Mouse (Mus musculus): ENCODE measurements around the gene Psmb7. TPM values are rescaled to one million over a fixed set of nuclear protein-coding genes. Genes with fewer than 3 reads are reported as not detected.
A peak's percentile ranks its signal among the peaks of the same experiment; 100 is the strongest.

Gene Psmb7
- polyA plus RNA-seq, 1 experiment, result 377 TPM

- H3K36me3 ChIP-seq (ENCODE audit: control insufficient read depth, insufficient read depth), result peaks cover 58% of the 10 kb centered on the region
- peaks cover 17% of the 10 kb centered on the region for H3K79me3 ChIP-seq (ENCODE audit: low read depth)
- H3K27me3 ChIP-seq (ENCODE audit: control insufficient read depth, insufficient read depth, insufficient read length), result no peaks in the 10 kb centered on the region
- no peak overlapping the region for H3K4me3 ChIP-seq (ENCODE audit: insufficient read depth, poor library complexity, severe bottlenecking)
- H3K79me2 ChIP-seq (ENCODE audit: control insufficient read depth, insufficient read depth), result peaks cover 62% of the 10 kb centered on the region
- no peak overlapping the region for H3ac ChIP-seq (ENCODE audit: control insufficient read depth, insufficient read length, low read depth)
- TF ChIP-seq MYOD1 (IDR thresholded peaks at IDR 0.05; ENCODE audit: control insufficient read depth, insufficient read length, low read depth) (no peak), FOSL1 (IDR thresholded peaks at IDR 0.05; ENCODE audit: insufficient read depth, low read length, poor library complexity, severe bottlenecking) (no peak), MAX (IDR thresholded peaks at IDR 0.05) (no peak), USF1 (IDR thresholded peaks at IDR 0.05; ENCODE audit: low read depth) (no peak), CEBPB (IDR thresholded peaks at IDR 0.05; ENCODE audit: low read depth) (no peak), CTCF (IDR thresholded peaks at IDR 0.05; ENCODE audit: control insufficient read depth, insufficient read depth, insufficient read length) (no peak), MYOG (IDR thresholded peaks at IDR 0.05; ENCODE audit: control insufficient read depth, extremely low read depth, insufficient read length) (no peak)
Observed at GRCm38 (mm10) chr2:38555659-38556058, 88.2 kb downstream of the Psmb7 start.

GRCm38 (mm10) chr2:38554226-38554995 is 89.5 kb downstream of the Psmb7 start:
- TF ChIP-seq MAX (IDR thresholded peaks at IDR 0.05), result no peak
- TF ChIP-seq USF1 (IDR thresholded peaks at IDR 0.05; ENCODE audit: low read depth), result no peak
- peaks cover 48% of the 10 kb centered on the region for H3K36me3 ChIP-seq (ENCODE audit: control insufficient read depth, insufficient read depth)
- peaks cover 74% of the 10 kb centered on the region for H3K79me2 ChIP-seq (ENCODE audit: control insufficient read depth, insufficient read depth)
- no peak overlapping the region for H3K4me3 ChIP-seq (ENCODE audit: insufficient read depth, poor library complexity, severe bottlenecking)
- no peak overlapping the region for H3ac ChIP-seq (ENCODE audit: control insufficient read depth, insufficient read length, low read depth)
- H3K79me3 ChIP-seq (ENCODE audit: low read depth), result peaks cover 20% of the 10 kb centered on the region
- H3K27me3 ChIP-seq (ENCODE audit: control insufficient read depth, insufficient read depth, insufficient read length), result no peaks in the 10 kb centered on the region

GRCm38 (mm10) chr2:38552004-38552443 is 91.9 kb downstream of the Psmb7 start:
- Histone ChIP-seq H3K79me3 (ENCODE audit: low read depth) (peaks cover 35% of the 10 kb centered on the region), H3ac (ENCODE audit: control insufficient read depth, insufficient read length, low read depth) (no peak overlapping the region), H3K27me3 (ENCODE audit: control insufficient read depth, insufficient read depth, insufficient read length) (no peaks in the 10 kb centered on the region), H3K4me3 (ENCODE audit: insufficient read depth, poor library complexity, severe bottlenecking) (no peak overlapping the region), H3K36me3 (ENCODE audit: control insufficient read depth, insufficient read depth) (peaks cover 31% of the 10 kb centered on the region), H3K79me2 (ENCODE audit: control insufficient read depth, insufficient read depth) (peaks cover 97% of the 10 kb centered on the region)
- TF ChIP-seq MYOD1 (IDR thresholded peaks at IDR 0.05; ENCODE audit: control insufficient read depth, insufficient read length, low read depth) (no peak), MAX (IDR thresholded peaks at IDR 0.05) (no peak), USF1 (IDR thresholded peaks at IDR 0.05; ENCODE audit: low read depth) (no peak), MYOG (IDR thresholded peaks at IDR 0.05; ENCODE audit: control insufficient read depth, extremely low read depth, insufficient read length) (no peak), CTCF (IDR thresholded peaks at IDR 0.05; ENCODE audit: control insufficient read depth, insufficient read depth, insufficient read length) (no peak), CEBPB (IDR thresholded peaks at IDR 0.05; ENCODE audit: low read depth) (no peak), FOSL1 (IDR thresholded peaks at IDR 0.05; ENCODE audit: insufficient read depth, low read length, poor library complexity, severe bottlenecking) (no peak)

- peaks cover 19% of the 10 kb centered on the region for H3K36me3 ChIP-seq (ENCODE audit: control insufficient read depth, insufficient read depth)
- peaks cover 41% of the 10 kb centered on the region for H3K79me3 ChIP-seq (ENCODE audit: low read depth)
- TF ChIP-seq USF1 (IDR thresholded peaks at IDR 0.05; ENCODE audit: low read depth), result no peak
- no peak for TF ChIP-seq MYOG (IDR thresholded peaks at IDR 0.05; ENCODE audit: control insufficient read depth, extremely low read depth, insufficient read length)
- TF ChIP-seq MYOD1 (IDR thresholded peaks at IDR 0.05; ENCODE audit: control insufficient read depth, insufficient read length, low read depth), result no peak
- no peak for TF ChIP-seq CTCF (IDR thresholded peaks at IDR 0.05; ENCODE audit: control insufficient read depth, insufficient read depth, insufficient read length)
- TF ChIP-seq FOSL1 (IDR thresholded peaks at IDR 0.05; ENCODE audit: insufficient read depth, low read length, poor library complexity, severe bottlenecking), result no peak
- no peak for TF ChIP-seq MAX (IDR thresholded peaks at IDR 0.05)
- no peak for TF ChIP-seq CEBPB (IDR thresholded peaks at IDR 0.05; ENCODE audit: low read depth)
- H3ac ChIP-seq (ENCODE audit: control insufficient read depth, insufficient read length, low read depth), result no peak overlapping the region
- no peaks in the 10 kb centered on the region for H3K27me3 ChIP-seq (ENCODE audit: control insufficient read depth, insufficient read depth, insufficient read length)
- peaks cover 94% of the 10 kb centered on the region for H3K79me2 ChIP-seq (ENCODE audit: control insufficient read depth, insufficient read depth)
- no peak overlapping the region for H3K4me3 ChIP-seq (ENCODE audit: insufficient read depth, poor library complexity, severe bottlenecking)
Observed at GRCm38 (mm10) chr2:38547793-38548517, 95.9 kb downstream of the Psmb7 start.

- Histone ChIP-seq H3K79me3 (ENCODE audit: low read depth) (peaks cover 48% of the 10 kb centered on the region), H3K4me3 (ENCODE audit: insufficient read depth, poor library complexity, severe bottlenecking) (no peak overlapping the region), H3K79me2 (ENCODE audit: control insufficient read depth, insufficient read depth) (peaks cover 94% of the 10 kb centered on the region), H3ac (ENCODE audit: control insufficient read depth, insufficient read length, low read depth) (no peak overlapping the region), H3K27me3 (ENCODE audit: control insufficient read depth, insufficient read depth, insufficient read length) (no peaks in the 10 kb centered on the region), H3K36me3 (ENCODE audit: control insufficient read depth, insufficient read depth) (peaks cover 10% of the 10 kb centered on the region)
- TF ChIP-seq MYOD1 (IDR thresholded peaks at IDR 0.05; ENCODE audit: control insufficient read depth, insufficient read length, low read depth) (peak; percentile 37), MYOG (IDR thresholded peaks at IDR 0.05; ENCODE audit: control insufficient read depth, extremely low read depth, insufficient read length) (no peak)
Observed at GRCm38 (mm10) chr2:38546748-38547147, 97.1 kb downstream of the Psmb7 start.

All from C2C12 (cell line).